1 mouse cellular context compared by ENCODE assay signal in the genomic region with DNA sequence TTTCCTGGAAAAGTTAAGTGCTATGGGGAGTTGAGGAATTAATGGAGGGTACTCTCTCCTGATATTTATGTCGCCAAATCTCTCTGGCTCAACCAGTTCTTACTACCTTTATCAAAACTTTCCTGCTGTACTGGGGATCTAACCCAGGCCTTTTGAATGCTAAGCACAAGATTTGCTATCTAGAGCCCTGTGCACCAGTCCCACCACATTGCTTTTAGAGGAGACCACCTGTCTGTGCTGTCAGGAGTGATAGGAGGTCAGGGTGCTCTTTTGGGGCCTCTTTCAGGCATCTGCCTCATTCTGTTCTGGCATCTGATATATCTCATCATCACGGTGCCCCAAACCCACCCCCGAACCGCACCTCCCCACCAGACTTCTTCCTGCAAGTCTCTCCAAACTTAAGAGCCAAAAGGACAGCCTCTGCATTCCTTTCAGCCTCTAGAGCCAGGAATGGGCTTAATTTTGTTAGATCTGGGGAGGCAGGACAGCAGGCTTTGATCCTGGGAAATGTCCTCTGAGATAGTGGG.
TF ChIP-seq lines count a peak whose summit lies in the region.

No protein-coding gene starts in this region.

TF ChIP-seq in myocyte, 11 proteins besides CTCF, POLR2A, EP300 and RAD21 (continued from another document):
- TF ChIP-seq TCF12 (IDR thresholded peaks at IDR 0.05; ENCODE audit: insufficient read depth, poor library complexity, severe bottlenecking): no peak
- no peak for TF ChIP-seq MYOD1 (IDR thresholded peaks at IDR 0.05; ENCODE audit: control insufficient read depth in 1 of 3, insufficient read length in 2 of 3, low read depth in 2 of 3)
- no peak for TF ChIP-seq POLR2AphosphoS2 (IDR thresholded peaks at IDR 0.05; ENCODE audit: insufficient read length, low read depth)
- no peak for TF ChIP-seq TCF3 (IDR thresholded peaks at IDR 0.05; ENCODE audit: insufficient read length, low read depth)
- TF ChIP-seq SRF (IDR thresholded peaks at IDR 0.05; ENCODE audit: control insufficient read depth, insufficient read length, low read depth): no peak
- no peak for TF ChIP-seq USF1 (IDR thresholded peaks at IDR 0.05; ENCODE audit: low read depth)
- no peak for TF ChIP-seq REST (IDR thresholded peaks at IDR 0.05; ENCODE audit: insufficient read depth, insufficient read length)
- no peak for TF ChIP-seq E2F4 (IDR thresholded peaks at IDR 0.05; ENCODE audit: insufficient read depth)
- no peak for TF ChIP-seq MYOG (IDR thresholded peaks at IDR 0.05; ENCODE audit: control insufficient read depth in 1 of 3, insufficient read depth in 1 of 3, insufficient read length in 2 of 3, low read depth in 2 of 3)
